ENCODE assay signal across 25 mouse cellular contexts in genomic region chr2:145607844-145608243, GRCm38 (mm10).
DNase-seq lines count a peak whose midpoint lies in the region; ATAC-seq lines count a peak whose summit lies in the region.
"Had no signal": no experiment of that assay in that cellular context is flagged by ENCODE, and none has a peak within 500 bp of the region (broad histone marks: within the 10 kb centered on the region; RNA-seq: fewer than 3 reads in every experiment).

No protein-coding gene starts in this region.

- H3K27ac ChIP-seq in kidney, embryonic 15.5 days: no peak overlapping the region
- H3K27ac ChIP-seq: embryonic facial prominence, embryonic 13.5 days; embryonic facial prominence, embryonic 15.5 days; forebrain, embryonic 10.5 days; forebrain, embryonic 12.5 days had no signal

- no peak overlapping the region for H3K4me2 ChIP-seq in kidney, embryonic 15.5 days
- H3K4me2 ChIP-seq: embryonic facial prominence, embryonic 13.5 days; embryonic facial prominence, embryonic 15.5 days; forebrain, embryonic 12.5 days had no signal

- intact Hi-C loops in heart, postnatal 25 days (cut with DNase I): no loop called here

- no peaks in the 10 kb centered on the region for H3K36me3 ChIP-seq in kidney, embryonic 15.5 days
- H3K36me3 ChIP-seq: embryonic facial prominence, embryonic 13.5 days; embryonic facial prominence, embryonic 15.5 days; forebrain, embryonic 10.5 days; forebrain, embryonic 12.5 days; G1E had no signal

- peak; percentile 27; the same call in 1 of the 2 replicates for ATAC-seq in common myeloid progenitor, adult 5-6 weeks (replicated peaks; ENCODE audit: low read depth, poor library complexity, severe bottlenecking)
- ATAC-seq in megakaryocyte progenitor cell, adult 5-6 weeks (replicated peaks; ENCODE audit: poor library complexity): 0 out of 2 replicates have a peak, but pooled peaks have one; percentile 13
- no peak for ATAC-seq in kidney, embryonic 15.5 days (replicated peaks; ENCODE audit: low FRiP score)
- ATAC-seq: activated CD4-positive, CD25-positive, alpha-beta regulatory T cell, adult 4 months; forebrain, embryonic 14.5 days; forebrain, embryonic 16.5 days; Patski had no signal

- no peak overlapping the region for H3K4me3 ChIP-seq in kidney, embryonic 15.5 days (replicated peaks)
- H3K4me3 ChIP-seq: embryonic facial prominence, embryonic 13.5 days; embryonic facial prominence, embryonic 15.5 days; erythroblast, embryonic 14.5 days; forebrain, embryonic 10.5 days; forebrain, embryonic 12.5 days had no signal

- 0 out of 2 replicates have a peak, but pooled peaks cover 6% of the 10 kb centered on the region for H3K4me1 ChIP-seq in kidney, embryonic 15.5 days
- H3K4me1 ChIP-seq: embryonic facial prominence, embryonic 15.5 days; forebrain, embryonic 10.5 days; forebrain, embryonic 12.5 days had no signal

- peak; percentile 22 for DNase-seq in heart, adult 11 months
- no peak for DNase-seq in heart, postnatal 25 days (ENCODE audit: low spot score)
- DNase-seq in ovary, adult 18-20 months (ENCODE audit: low spot score): no peak
- DNase-seq: adrenal gland, adult 8-10 months; adrenal gland, postnatal 14 days; adrenal gland, postnatal 36 days; cerebellum, adult 11-12 months; cerebellum, adult 2 months; cerebellum, adult 9-10 months; cerebellum, postnatal 10 days; cerebellum, postnatal 25 days; embryo, embryonic 11 days had no signal

- H3K27me3 ChIP-seq in kidney, embryonic 15.5 days: no peaks in the 10 kb centered on the region
- H3K27me3 ChIP-seq: embryonic facial prominence, embryonic 13.5 days; embryonic facial prominence, embryonic 15.5 days; forebrain, embryonic 12.5 days; Patski had no signal

- WGBS in kidney, embryonic 15.5 days: 81% methylated on average over 5 of the region's 5 CpGs

- no peaks in the 10 kb centered on the region for H3K9me3 ChIP-seq in kidney, embryonic 15.5 days (replicated peaks)
- H3K9me3 ChIP-seq: embryonic facial prominence, embryonic 13.5 days; embryonic facial prominence, embryonic 15.5 days; forebrain, embryonic 10.5 days; forebrain, embryonic 12.5 days had no signal

- no peak overlapping the region for H3K9ac ChIP-seq in kidney, embryonic 15.5 days
- H3K9ac ChIP-seq: embryonic facial prominence, embryonic 13.5 days; embryonic facial prominence, embryonic 15.5 days; forebrain, embryonic 12.5 days had no signal
